Mouse (Mus musculus) myocyte (in vitro differentiated cells): ENCODE data around the gene Gm13090. TPM values are rescaled to one million over a fixed set of nuclear protein-coding genes. Genes with fewer than 3 reads are reported as not detected.

Source experiments
- H3K27me3 ChIP-seq: one replicate; pipeline ENCODE4 v1.6.1; 2011; ENCODE audit not compliant: control insufficient read depth, insufficient read depth, insufficient read length
- H3K36me3 ChIP-seq: one replicate; pipeline ENCODE4 v1.6.1; 2011; ENCODE audit not compliant: control insufficient read depth, insufficient read depth
- H3K4me2 ChIP-seq: one replicate; pipeline ENCODE4 v1.6.1; 2011; ENCODE audit warnings: low read depth, control low read depth
- H3K4me3 ChIP-seq: one replicate; pipeline ENCODE4 v1.5.1; 2011; ENCODE audit warnings: mild to moderate bottlenecking, control low read depth, moderate library complexity
- H3K79me2 ChIP-seq: one replicate; pipeline ENCODE4 v1.6.1; 2011; ENCODE audit not compliant: control insufficient read depth, insufficient read depth
- H3ac ChIP-seq: one replicate; pipeline ENCODE4 v1.6.1; 2011; ENCODE audit not compliant: control insufficient read depth, insufficient read length
- CEBPB ChIP-seq: IDR thresholded peaks from 2 replicates; pipeline ENCODE4 v1.6.1; 2011; ENCODE audit warnings: mild to moderate bottlenecking, moderate library complexity; ENCODE audit not compliant: poor library complexity, insufficient read depth, severe bottlenecking
- E2F4 ChIP-seq: IDR thresholded peaks from one replicate; pipeline ENCODE4 v1.6.1; 2011; ENCODE audit warnings: mild to moderate bottlenecking, control low read depth, moderate library complexity; ENCODE audit not compliant: insufficient read depth
- MAX ChIP-seq: IDR thresholded peaks from one replicate; pipeline ENCODE4 v1.6.1; 2011; ENCODE audit warnings: low read depth, mild to moderate bottlenecking, control low read depth
- MYOD1 ChIP-seq, 3 experiments: IDR thresholded peaks; one replicate each; pipeline ENCODE4 v1.6.1; 2011; ENCODE audit warnings: control low read depth in 2 of 3, low read depth in 2 of 3, mild to moderate bottlenecking in 2 of 3, moderate library complexity in 1 of 3; ENCODE audit not compliant: insufficient read length in 2 of 3, control insufficient read depth in 1 of 3
- MYOG ChIP-seq, 3 experiments: IDR thresholded peaks; one replicate each; pipeline ENCODE4 v1.6.1; 2011; ENCODE audit warnings: control low read depth in 2 of 3, low read depth in 2 of 3, mild to moderate bottlenecking in 2 of 3; ENCODE audit not compliant: insufficient read length in 2 of 3, control insufficient read depth in 1 of 3, insufficient read depth in 1 of 3
- POLR2A ChIP-seq: IDR thresholded peaks from one replicate; pipeline ENCODE4 v1.6.1; 2011; ENCODE audit warnings: low read depth, mild to moderate bottlenecking, control low read depth, moderate library complexity; ENCODE audit not compliant: insufficient read length
- POLR2AphosphoS2 ChIP-seq: IDR thresholded peaks from one replicate; pipeline ENCODE4 v1.6.1; 2011; ENCODE audit warnings: low read depth, control low read depth; ENCODE audit not compliant: insufficient read length
- REST ChIP-seq: IDR thresholded peaks from one replicate; pipeline ENCODE4 v1.6.1; 2011; ENCODE audit warnings: mild to moderate bottlenecking, control low read depth, moderate library complexity; ENCODE audit not compliant: insufficient read depth, insufficient read length
- SRF ChIP-seq: IDR thresholded peaks from one replicate; pipeline ENCODE4 v1.6.1; 2011; ENCODE audit warnings: low read depth; ENCODE audit not compliant: control insufficient read depth, insufficient read length
- TCF12 ChIP-seq: IDR thresholded peaks from one replicate; pipeline ENCODE4 v1.6.1; 2011; ENCODE audit warnings: mild to moderate bottlenecking, control low read depth; ENCODE audit not compliant: poor library complexity, insufficient read depth, severe bottlenecking
- TCF3 ChIP-seq: IDR thresholded peaks from one replicate; pipeline ENCODE4 v1.6.1; 2011; ENCODE audit warnings: low read depth, control low read depth; ENCODE audit not compliant: insufficient read length
- USF1 ChIP-seq: IDR thresholded peaks from one replicate; pipeline ENCODE4 v1.6.1; 2011; ENCODE audit warnings: low read depth, mild to moderate bottlenecking, control low read depth, moderate library complexity
- polyA plus RNA-seq: library from polyadenylated mRNA; unstranded; fragments of >200 nt; fragmentation: generic; extraction: Trizol; gene quantifications from one replicate; pipeline ENCODE4 v1.2.1, GENCODE M21; 2012; ENCODE audit warnings: missing spikeins

The Gm13090 gene
- polyA plus RNA-seq, 1 experiment = not detected

GRCm38 (mm10) chr4:151044944-151045570 lies 44.3 kb upstream of the Gm13090 start:
- Histone ChIP-seq H3ac (peak overlapping the region; percentile 38), H3K79me2 (no peaks in the 10 kb centered on the region), H3K27me3 (no peaks in the 10 kb centered on the region), H3K4me2 (peak overlapping the region; percentile 59), H3K36me3 (peaks cover 7% of the 10 kb centered on the region), H3K4me3 (peak overlapping the region; percentile 53)
- TF ChIP-seq USF1 = no peak
- TF ChIP-seq MYOD1 (IDR thresholded peaks at IDR 0.05; ENCODE audit: control insufficient read depth in 1 of 3, insufficient read length in 2 of 3, low read depth in 2 of 3) = no peak
- TF ChIP-seq POLR2AphosphoS2 = no peak
- no peak for TF ChIP-seq POLR2A
- TF ChIP-seq MYOG (IDR thresholded peaks at IDR 0.05; ENCODE audit: control insufficient read depth in 1 of 3, insufficient read depth in 1 of 3, insufficient read length in 2 of 3, low read depth in 2 of 3) = no peak
- no peak for TF ChIP-seq CEBPB
- TF ChIP-seq REST = no peak
- TF ChIP-seq E2F4 = no peak
- no peak for TF ChIP-seq TCF3
- no peak for TF ChIP-seq TCF12
- TF ChIP-seq SRF = no peak
- no peak for TF ChIP-seq MAX

- H3K4me3 ChIP-seq = no peak overlapping the region
- H3K27me3 ChIP-seq = no peaks in the 10 kb centered on the region
- H3K36me3 ChIP-seq = peaks cover 13% of the 10 kb centered on the region
- H3K4me2 ChIP-seq = no peak overlapping the region
- TF ChIP-seq MYOG (IDR thresholded peaks at IDR 0.05; ENCODE audit: control insufficient read depth in 1 of 3, insufficient read depth in 1 of 3, insufficient read length in 2 of 3, low read depth in 2 of 3) = no peak
- TF ChIP-seq TCF12 = no peak
- TF ChIP-seq MAX = no peak
- no peak for TF ChIP-seq POLR2AphosphoS2
- no peak for TF ChIP-seq SRF
- no peak for TF ChIP-seq POLR2A
- no peak for TF ChIP-seq E2F4
- no peak for TF ChIP-seq MYOD1 (IDR thresholded peaks at IDR 0.05; ENCODE audit: control insufficient read depth in 1 of 3, insufficient read length in 2 of 3, low read depth in 2 of 3)
- no peak for TF ChIP-seq CEBPB
- no peak for TF ChIP-seq TCF3
- no peak for TF ChIP-seq USF1
- TF ChIP-seq REST = no peak
- H3ac ChIP-seq = no peak overlapping the region
- H3K79me2 ChIP-seq = peaks cover 3% of the 10 kb centered on the region
Measured at GRCm38 (mm10) chr4:151046524-151046923, 42.8 kb upstream of the Gm13090 start.

GRCm38 (mm10) chr4:151051162-151051561 lies 38.2 kb upstream of the Gm13090 start:
- no peak for TF ChIP-seq CEBPB
- no peak for TF ChIP-seq USF1
- TF ChIP-seq TCF3 = no peak
- TF ChIP-seq SRF = no peak
- no peak for TF ChIP-seq POLR2AphosphoS2
- no peak for TF ChIP-seq REST
- TF ChIP-seq TCF12 = no peak
- no peak for TF ChIP-seq MYOD1 (IDR thresholded peaks at IDR 0.05; ENCODE audit: control insufficient read depth in 1 of 3, insufficient read length in 2 of 3, low read depth in 2 of 3)
- Histone ChIP-seq H3ac (no peak overlapping the region), H3K4me2 (peak overlapping the region; percentile 36), H3K36me3 (peaks cover 27% of the 10 kb centered on the region), H3K79me2 (peaks cover 24% of the 10 kb centered on the region), H3K4me3 (no peak overlapping the region), H3K27me3 (no peaks in the 10 kb centered on the region)

- TF ChIP-seq POLR2A = peak; percentile 65
- no peak for TF ChIP-seq TCF3
- TF ChIP-seq USF1 = no peak
- TF ChIP-seq SRF = peak; percentile 76
- TF ChIP-seq POLR2AphosphoS2 = peak; percentile 86
- no peak for TF ChIP-seq MYOG (IDR thresholded peaks at IDR 0.05; ENCODE audit: control insufficient read depth in 1 of 3, insufficient read depth in 1 of 3, insufficient read length in 2 of 3, low read depth in 2 of 3)
- TF ChIP-seq REST = no peak
- TF ChIP-seq E2F4 = peak; percentile 30
- peak within 1 kb of the TSS; percentile 88 for H3K4me2 ChIP-seq
Measured at GRCm38 (mm10) chr4:151057347-151058321, 31.7 kb upstream of the Gm13090 start, which contains the start of gene Vamp3. Gene Vamp3 (minus strand): TSS chr4:151057963.

More at GRCm38 (mm10) chr4:151057347-151058321, 31.7 kb upstream of the Gm13090 start, which contains the start of gene Vamp3:
- Histone ChIP-seq H3K36me3 (peaks cover 10% of the 10 kb centered on the region), H3K79me2 (peaks cover 21% of the 10 kb centered on the region), H3K27me3 (peaks cover 2% of the 10 kb centered on the region), H3K4me3 (peak within 1 kb of the TSS; percentile 33), H3ac (peak within 1 kb of the TSS; percentile 77)
